Mouse (Mus musculus) spleen, adult 2 months (tissue): ENCODE results near the gene Tenm4. TPM values are rescaled to one million over a fixed set of nuclear protein-coding genes. Genes with fewer than 3 reads are reported as not detected.
A peak's percentile ranks its signal among the peaks of the same experiment; 100 is the strongest.

Source experiments
- DNase-seq, 2 experiments: peaks; one replicate each; pipeline versions ENCODE4 v3.0.0 to v3.0.0-alpha.2; 2012 to 2021; ENCODE audit warnings: low spot score in 2 of 2, low read depth in 1 of 2
- H3K27ac ChIP-seq: fragments of 200-500 bp; 2 replicates; pipeline ENCODE4 v1.5.1; 2012; ENCODE audit warnings: low read length, inconsistent platforms; ENCODE audit not compliant: insufficient read depth
- H3K27me3 ChIP-seq: fragments of 200-500 bp; 2 replicates; pipeline ENCODE4 v1.6.1; 2012; ENCODE audit warnings: mild to moderate bottlenecking, moderate library complexity, low read length, inconsistent platforms; ENCODE audit not compliant: control insufficient read depth, insufficient read depth
- H3K36me3 ChIP-seq: fragments of 200-500 bp; 2 replicates; pipeline ENCODE4 v1.6.1; 2012; ENCODE audit warnings: mild to moderate bottlenecking, low read length, inconsistent platforms; ENCODE audit not compliant: control insufficient read depth, insufficient read depth
- H3K4me1 ChIP-seq: fragments of 200-500 bp; 2 replicates; pipeline ENCODE4 v1.6.1; 2011; ENCODE audit warnings: inconsistent platforms; ENCODE audit not compliant: control insufficient read depth, insufficient read depth, insufficient read length
- H3K4me3 ChIP-seq: fragments of 200-500 bp; 2 replicates; pipeline ENCODE4 v1.5.1; 2011; ENCODE audit warnings: mild to moderate bottlenecking, inconsistent platforms; ENCODE audit not compliant: insufficient read depth, insufficient read length; ENCODE audit errors: extremely low read depth
- CTCF ChIP-seq: fragments of 200-500 bp; IDR thresholded peaks from 2 replicates; pipeline ENCODE4 v1.5.1; 2011; ENCODE audit warnings: mild to moderate bottlenecking, inconsistent platforms; ENCODE audit not compliant: insufficient read depth, insufficient read length, insufficient replicate concordance; ENCODE audit errors: extremely low read depth
- POLR2A ChIP-seq: fragments of 200-500 bp; IDR thresholded peaks from 2 replicates; pipeline ENCODE4 v1.6.1; 2011; ENCODE audit warnings: low read depth, low read length, inconsistent platforms
- WGBS: fragments of 180-500 bp; shearing (Covaris S2); methylation state at CpG from one replicate; pipeline ENCODE4 v1.1.7; 2018; 5-methylcytosine and 5-hydroxymethylcytosine counted together
- polyA plus RNA-seq: library from polyadenylated mRNA; depleted of rRNA; stranded (reverse); fragments of >200 nt; gene quantifications from 2 replicates; pipeline ENCODE4 v1.2.3, GENCODE M21; 2012

Tenm4 gene
- polyA plus RNA-seq, 1 experiment = 1.2 TPM

- 93% methylated on average over 5 of the region's 5 CpGs for WGBS
- H3K27me3 ChIP-seq = no peaks in the 10 kb centered on the region
- H3K4me3 ChIP-seq = no peak overlapping the region
- no peak for DNase-seq
- no peaks in the 10 kb centered on the region for H3K36me3 ChIP-seq
- no peak for TF ChIP-seq CTCF
- TF ChIP-seq POLR2A = no peak
- peaks cover 22% of the 10 kb centered on the region for H3K4me1 ChIP-seq
- no peak overlapping the region for H3K27ac ChIP-seq
Observed at GRCm38 (mm10) chr7:96725603-96726002, 554.6 kb downstream of the Tenm4 start.

DNA sequence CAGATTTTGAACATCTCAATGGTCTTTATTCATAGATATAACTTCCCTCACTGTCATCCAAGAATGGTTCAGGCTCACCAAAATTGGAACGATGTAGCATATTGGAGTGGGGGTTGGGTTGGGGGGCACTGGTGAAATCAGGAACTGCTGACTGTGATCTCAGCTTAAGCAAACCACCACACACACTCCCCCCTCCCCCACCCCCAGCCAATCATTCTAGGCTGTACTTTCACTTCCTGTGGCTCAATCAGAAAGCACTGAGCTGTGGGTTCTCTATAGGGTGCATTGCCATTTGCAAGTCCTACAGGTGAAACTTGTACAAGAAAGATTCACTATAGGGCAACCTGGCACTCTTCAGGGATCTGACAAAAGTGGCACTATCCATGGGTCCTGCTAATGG is 559.3 kb downstream of the Tenm4 start:
- peak; percentile 11 to 69 for DNase-seq
- Histone ChIP-seq H3K4me1 (peaks cover 16% of the 10 kb centered on the region), H3K27me3 (no peaks in the 10 kb centered on the region), H3K36me3 (no peaks in the 10 kb centered on the region), H3K4me3 (no peak overlapping the region), H3K27ac (no peak overlapping the region; the same call in 1 of the 2 replicates)
- 4% methylated on average over 1 of the region's 1 CpGs for WGBS
- TF ChIP-seq POLR2A (no peak), CTCF (no peak)

- 83% methylated on average over 4 of the region's 4 CpGs for WGBS
Observed at GRCm38 (mm10) chr7:96731947-96732346, 560.9 kb downstream of the Tenm4 start.

GRCm38 (mm10) chr7:96734315-96735058 is 563.4 kb downstream of the Tenm4 start:
- H3K27me3 ChIP-seq = no peaks in the 10 kb centered on the region
- 15% methylated on average over 7 of the region's 7 CpGs for WGBS
- H3K36me3 ChIP-seq = no peaks in the 10 kb centered on the region
- H3K4me1 ChIP-seq = peaks cover 15% of the 10 kb centered on the region
- no peak overlapping the region for H3K27ac ChIP-seq
- DNase-seq = peak; percentile 28 to 44
- no peak for TF ChIP-seq CTCF
- TF ChIP-seq POLR2A = no peak
- no peak overlapping the region for H3K4me3 ChIP-seq

More at GRCm38 (mm10) chr7:96731947-96732346, 560.9 kb downstream of the Tenm4 start:
- Histone ChIP-seq H3K36me3 (no peaks in the 10 kb centered on the region), H3K4me1 (peaks cover 16% of the 10 kb centered on the region), H3K27me3 (no peaks in the 10 kb centered on the region), H3K4me3 (no peak overlapping the region), H3K27ac (no peak overlapping the region)
- DNase-seq = no peak
- TF ChIP-seq POLR2A = no peak
- no peak for TF ChIP-seq CTCF

- Histone ChIP-seq H3K36me3 (no peaks in the 10 kb centered on the region), H3K27me3 (no peaks in the 10 kb centered on the region), H3K27ac (no peak overlapping the region), H3K4me1 (no peaks in the 10 kb centered on the region), H3K4me3 (no peak overlapping the region)
- no peak for DNase-seq
- 84% methylated on average over 6 of the region's 6 CpGs for WGBS
- TF ChIP-seq CTCF = no peak
- TF ChIP-seq POLR2A = no peak
Observed at GRCm38 (mm10) chr7:96740631-96741030, 569.6 kb downstream of the Tenm4 start.

- TF ChIP-seq POLR2A = no peak
- TF ChIP-seq CTCF = no peak
- WGBS = 76% methylated on average over 7 of the region's 7 CpGs
- H3K4me1 ChIP-seq = no peaks in the 10 kb centered on the region
- no peak for DNase-seq
- no peak overlapping the region for H3K27ac ChIP-seq
- H3K4me3 ChIP-seq = no peak overlapping the region
- H3K27me3 ChIP-seq = no peaks in the 10 kb centered on the region
- no peaks in the 10 kb centered on the region for H3K36me3 ChIP-seq
Observed at GRCm38 (mm10) chr7:96742221-96742620, 571.2 kb downstream of the Tenm4 start.

DNA sequence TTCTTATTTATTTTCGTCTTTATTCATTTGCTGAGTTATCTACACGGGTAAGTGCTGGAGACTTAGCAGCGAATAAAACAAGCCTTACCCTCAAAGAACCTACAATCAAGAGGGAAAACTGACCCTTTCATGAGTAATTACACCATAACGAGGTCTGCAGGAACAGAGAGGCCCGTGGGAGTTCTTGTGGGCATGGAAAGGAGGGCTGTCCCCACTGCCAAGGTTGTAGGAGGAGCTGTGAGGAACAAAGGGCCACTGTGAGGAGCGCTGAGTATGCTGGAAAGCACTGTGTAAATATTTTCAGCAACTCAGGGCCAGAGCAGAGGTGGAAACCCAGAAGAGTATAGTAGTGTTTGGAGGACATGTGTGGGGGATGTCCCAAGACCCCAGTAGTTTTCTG is 574.9 kb downstream of the Tenm4 start:
- no peaks in the 10 kb centered on the region for H3K27me3 ChIP-seq
- no peaks in the 10 kb centered on the region for H3K36me3 ChIP-seq
- 63% methylated on average over 6 of the region's 6 CpGs for WGBS
- DNase-seq = no peak
- H3K4me1 ChIP-seq = no peaks in the 10 kb centered on the region
- no peak overlapping the region for H3K4me3 ChIP-seq
- TF ChIP-seq POLR2A (no peak), CTCF (no peak)
- H3K27ac ChIP-seq = no peak overlapping the region
